Mouse (Mus musculus) layer of hippocampus, adult 6 months (tissue): Measurements from ENCODE around the gene Olfr146. TPM values are rescaled to one million over a fixed set of nuclear protein-coding genes. Genes with fewer than 3 reads are reported as not detected.

ENCODE experiments used
- long read RNA-seq, 2 experiments: library from polyadenylated mRNA; unstranded; transcript quantifications; one replicate each; pipeline ENCODE4 v2.0.0; 2019 to 2020
- microRNA-seq: library from miRNA; unstranded; fragments of <30 nt; microRNA quantifications from one replicate; pipeline ENCODE4 v1.2.0, GENCODE M21; 2020
- polyA plus RNA-seq: library from polyadenylated mRNA; unstranded; fragments of <200 nt; fragmentation: Nextera tagmentation; gene quantifications from 2 replicates; pipeline ENCODE4 v1.2.3, GENCODE M21; 2021

Gene Olfr146
- not detected in 2 replicates for polyA plus RNA-seq
- long read RNA-seq, experiment 1 = 0 reads
- long read RNA-seq, experiment 2 = 0 reads

GRCm38 (mm10) chr9:39023277-39023676 is at the start of gene Olfr146:
Gene Olfr146, minus strand, starts transcription at chr9:39023377.

GRCm38 (mm10) chr9:39064851-39065250 is 41.7 kb upstream of the Olfr146 start, which contains the start of gene Olfr937:
Gene Olfr937, minus strand, starts transcription at chr9:39064951.

GRCm38 (mm10) chr9:38999583-38999982 is 23.6 kb downstream of the Olfr146 start, which contains the start of gene Olfr935:
Gene Olfr935, minus strand, starts transcription at chr9:38999683.

GRCm38 (mm10) chr9:38988215-38988614 is 35.0 kb downstream of the Olfr146 start, which contains the start of gene Olfr934:
Gene Olfr934, minus strand, starts transcription at chr9:38988315.

GRCm38 (mm10) chr9:38972013-38972412 is 51.2 kb downstream of the Olfr146 start, which contains the start of gene Olfr933:
Gene Olfr933, plus strand, starts transcription at chr9:38972313.

Small RNA genes lying within 50 kb of the gene (microRNA-seq; reads per million reads assigned to microRNA genes)
- gene Gm25529 = not detected

Other genes starting within 250 kb of the Olfr146 start
- not detected in 2 replicates for gene Olfr922, start 208.8 kb downstream of the Olfr146 start, polyA plus RNA-seq
- gene Olfr923, start 196.8 kb downstream of the Olfr146 start, polyA plus RNA-seq = not detected in 2 replicates
- gene Olfr924, start 178.9 kb downstream of the Olfr146 start, polyA plus RNA-seq = not detected in 2 replicates
- gene Olfr26, start 168.3 kb downstream of the Olfr146 start, polyA plus RNA-seq = not detected in 2 replicates
- not detected in 2 replicates for gene Olfr926, start 146.3 kb downstream of the Olfr146 start, polyA plus RNA-seq
- gene Olfr930, start 93.6 kb downstream of the Olfr146 start, polyA plus RNA-seq = not detected in 2 replicates
- gene Olfr933, start 51.1 kb downstream of the Olfr146 start, polyA plus RNA-seq = not detected in 2 replicates
- not detected in 2 replicates for gene Olfr934, start 35.1 kb downstream of the Olfr146 start, polyA plus RNA-seq
- gene Olfr935, start 23.7 kb downstream of the Olfr146 start, polyA plus RNA-seq = not detected in 2 replicates
- not detected in 2 replicates for gene Olfr937, start 41.6 kb upstream of the Olfr146 start, polyA plus RNA-seq
- not detected in 2 replicates for gene Olfr938, start 55.5 kb upstream of the Olfr146 start, polyA plus RNA-seq
- not detected in 2 replicates for gene Olfr27, start 104.8 kb upstream of the Olfr146 start, polyA plus RNA-seq
- not detected in 2 replicates for gene Olfr943, start 142.9 kb upstream of the Olfr146 start, polyA plus RNA-seq
- not detected in 2 replicates for gene Olfr944, start 178.5 kb upstream of the Olfr146 start, polyA plus RNA-seq
- gene Olfr1537, start 226.6 kb upstream of the Olfr146 start, polyA plus RNA-seq = not detected in 2 replicates